Mouse (Mus musculus) intestine, embryonic 14.5 days (tissue): ENCODE measurements around the gene Dnajc21. TPM values are rescaled to one million over a fixed set of nuclear protein-coding genes. Genes with fewer than 3 reads are reported as not detected.

ENCODE experiments used
- ATAC-seq: fragments of 200-750 bp; cut with Nextera tagmentation; replicated peaks from 2 replicates; pipeline ENCODE4 v1.8.0; 2017; ENCODE audit warnings: low read depth, moderate number of reproducible peaks, moderate TSS enrichment, moderate library complexity; ENCODE audit not compliant: low FRiP score, low TSS enrichment
- DNase-seq: peaks from one replicate; pipeline ENCODE4 v3.0.0-alpha.2; 2018; ENCODE audit warnings: low spot score
- H3K27ac ChIP-seq: fragments of 300-500 bp; sonication (generic); 2 replicates; pipeline ENCODE4 v1.5.1; 2014; ENCODE audit warnings: low read depth, mild to moderate bottlenecking, control low read depth
- H3K27me3 ChIP-seq: fragments of 300-500 bp; sonication (generic); replicated peaks from 2 replicates; pipeline ENCODE4 v1.6.1; 2014; ENCODE audit warnings: low read length, control low read depth; ENCODE audit not compliant: control insufficient read depth, insufficient read depth
- H3K36me3 ChIP-seq: fragments of 300-500 bp; sonication (generic); 2 replicates; pipeline ENCODE4 v1.6.1; 2014; ENCODE audit warnings: low read length, control low read depth; ENCODE audit not compliant: control insufficient read depth, insufficient read depth
- H3K4me1 ChIP-seq: fragments of 300-500 bp; sonication (generic); replicated peaks from 2 replicates; pipeline ENCODE4 v1.6.1; 2014; ENCODE audit warnings: low read length, control low read depth, mixed read lengths; ENCODE audit not compliant: control insufficient read depth, insufficient read depth
- H3K4me2 ChIP-seq: fragments of 300-500 bp; sonication (generic); 2 replicates; pipeline ENCODE4 v1.6.1; 2014; ENCODE audit warnings: low read length
- H3K4me3 ChIP-seq: fragments of 300-500 bp; sonication (generic); 2 replicates; pipeline ENCODE4 v1.5.1; 2014; ENCODE audit warnings: low read depth, low read length, control low read depth, mixed read lengths
- H3K9ac ChIP-seq: fragments of 300-500 bp; sonication (generic); 2 replicates; pipeline ENCODE4 v1.6.1; 2014; ENCODE audit warnings: mild to moderate bottlenecking, low read length
- H3K9me3 ChIP-seq: fragments of 300-500 bp; sonication (generic); 2 replicates; pipeline ENCODE4 v1.6.1; 2016; ENCODE audit warnings: low read length, control low read depth; ENCODE audit not compliant: control insufficient read depth
- WGBS: fragments of 180-500 bp; shearing (Covaris S2); extraction: QIAGEN DNeasy Blood & Tissue Kit; methylation state at CpG from one replicate; pipeline ENCODE4 v1.1.7; 2014; 5-methylcytosine and 5-hydroxymethylcytosine counted together
- polyA plus RNA-seq: library from polyadenylated mRNA; unstranded; fragments of >200 nt; fragmentation: Nextera tagmentation; extraction: Ambion mirVana; gene quantifications from 2 replicates; pipeline ENCODE4 v1.2.1, GENCODE M21; 2014

Gene Dnajc21
- polyA plus RNA-seq, 1 experiment from 2014 or later, result 11.7 TPM

- H3K9ac ChIP-seq, result no peak overlapping the region
- no peaks in the 10 kb centered on the region for H3K4me1 ChIP-seq
- no peak overlapping the region for H3K4me3 ChIP-seq
- 90% methylated on average over 5 of the region's 5 CpGs for WGBS
- no peak overlapping the region for H3K4me2 ChIP-seq
- no peaks in the 10 kb centered on the region for H3K9me3 ChIP-seq
- DNase-seq (no peak), ATAC-seq (no peak)
- peaks cover 34% of the 10 kb centered on the region for H3K36me3 ChIP-seq
- H3K27ac ChIP-seq, result no peak overlapping the region
- no peaks in the 10 kb centered on the region for H3K27me3 ChIP-seq
Observed at GRCm38 (mm10) chr15:10463555-10463954, 6.8 kb downstream of the Dnajc21 start.

GRCm38 (mm10) chr15:10460986-10461385 is 9.3 kb downstream of the Dnajc21 start:
- Histone ChIP-seq H3K4me2 (no peak overlapping the region), H3K36me3 (peaks cover 48% of the 10 kb centered on the region), H3K9me3 (no peaks in the 10 kb centered on the region), H3K27me3 (no peaks in the 10 kb centered on the region), H3K4me1 (no peaks in the 10 kb centered on the region), H3K27ac (no peak overlapping the region), H3K4me3 (no peak overlapping the region), H3K9ac (no peak overlapping the region)
- DNase-seq (no peak), ATAC-seq (no peak)
- 84% methylated on average over 12 of the region's 12 CpGs for WGBS

DNA sequence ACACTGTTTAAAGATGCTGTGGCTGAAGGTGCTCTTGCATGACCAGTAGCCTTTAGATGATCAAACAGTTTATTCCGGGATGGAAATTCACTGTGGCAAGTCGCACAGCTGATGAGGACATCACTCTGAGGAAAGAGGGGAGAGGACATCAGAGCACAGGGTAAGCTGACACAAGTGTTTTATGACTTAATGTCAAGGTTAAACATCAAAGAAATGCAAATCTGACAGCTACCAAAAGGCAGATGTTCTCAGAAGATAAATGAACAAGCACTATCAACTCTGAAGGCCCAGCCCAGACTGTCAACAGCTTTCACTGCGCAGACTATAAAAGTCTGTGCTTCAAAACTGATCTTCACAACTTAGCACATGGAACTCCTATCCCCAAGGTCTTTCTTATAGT is 23.2 kb downstream of the Dnajc21 start:
- ATAC-seq, result no peak
- no peak overlapping the region for H3K4me3 ChIP-seq
- H3K4me1 ChIP-seq, result no peaks in the 10 kb centered on the region
- H3K27ac ChIP-seq, result no peak overlapping the region
- H3K4me2 ChIP-seq, result no peak overlapping the region
- no peaks in the 10 kb centered on the region for H3K27me3 ChIP-seq
- no peak for DNase-seq
- H3K36me3 ChIP-seq, result peaks cover 61% of the 10 kb centered on the region
- H3K9me3 ChIP-seq, result no peaks in the 10 kb centered on the region
- 84% methylated on average over 3 of the region's 3 CpGs for WGBS
- no peak overlapping the region for H3K9ac ChIP-seq

- Histone ChIP-seq H3K4me2 (no peak overlapping the region), H3K9ac (no peak overlapping the region), H3K27ac (no peak overlapping the region), H3K36me3 (peaks cover 29% of the 10 kb centered on the region), H3K4me1 (no peaks in the 10 kb centered on the region), H3K27me3 (no peaks in the 10 kb centered on the region), H3K9me3 (no peaks in the 10 kb centered on the region), H3K4me3 (no peak overlapping the region)
- DNase-seq, result no peak
- ATAC-seq, result no peak
- 91% methylated on average over 1 of the region's 1 CpGs for WGBS
Observed at GRCm38 (mm10) chr15:10442275-10442674, 28.0 kb downstream of the Dnajc21 start.

- Histone ChIP-seq H3K9me3 (no peaks in the 10 kb centered on the region), H3K4me3 (no peak overlapping the region), H3K4me1 (no peaks in the 10 kb centered on the region), H3K27me3 (no peaks in the 10 kb centered on the region), H3K4me2 (no peak overlapping the region), H3K9ac (no peak overlapping the region), H3K36me3 (peaks cover 24% of the 10 kb centered on the region; the same call in 1 of the 2 replicates), H3K27ac (no peak overlapping the region)
- no peak for ATAC-seq
- 85% methylated on average over 9 of the region's 9 CpGs for WGBS
- no peak for DNase-seq
Observed at GRCm38 (mm10) chr15:10441493-10441892, 28.8 kb downstream of the Dnajc21 start.

DNA sequence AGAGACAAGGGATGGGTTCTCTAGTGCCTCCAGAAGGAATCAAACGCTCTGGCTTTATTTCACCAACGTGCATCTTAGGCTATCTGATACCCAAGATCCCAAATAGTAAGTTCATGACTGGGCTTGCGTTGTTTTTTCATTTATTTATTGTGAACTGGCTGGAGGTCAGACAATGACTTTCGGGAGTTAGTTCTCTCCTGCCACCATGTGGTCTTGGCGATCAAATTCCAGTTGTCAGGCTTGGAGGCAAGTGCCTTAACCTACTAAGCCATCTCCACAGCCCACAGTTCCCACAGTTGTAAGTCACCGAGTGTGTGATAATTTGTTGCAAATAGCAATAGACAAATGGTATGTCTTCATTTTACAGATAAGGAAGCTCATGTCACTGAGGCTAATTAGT is 30.4 kb downstream of the Dnajc21 start:
- 81% methylated on average over 6 of the region's 6 CpGs for whole genome bisulfite sequencing
- ATAC-seq (no peak), DNase-seq (no peak)
- Histone ChIP-seq H3K9me3 (no peaks in the 10 kb centered on the region), H3K27me3 (no peaks in the 10 kb centered on the region), H3K4me1 (no peaks in the 10 kb centered on the region), H3K4me2 (no peak overlapping the region), H3K4me3 (no peak overlapping the region), H3K9ac (no peak overlapping the region), H3K36me3 (0 out of 2 replicates have a peak, but pooled peaks cover 14% of the 10 kb centered on the region), H3K27ac (no peak overlapping the region)

DNA sequence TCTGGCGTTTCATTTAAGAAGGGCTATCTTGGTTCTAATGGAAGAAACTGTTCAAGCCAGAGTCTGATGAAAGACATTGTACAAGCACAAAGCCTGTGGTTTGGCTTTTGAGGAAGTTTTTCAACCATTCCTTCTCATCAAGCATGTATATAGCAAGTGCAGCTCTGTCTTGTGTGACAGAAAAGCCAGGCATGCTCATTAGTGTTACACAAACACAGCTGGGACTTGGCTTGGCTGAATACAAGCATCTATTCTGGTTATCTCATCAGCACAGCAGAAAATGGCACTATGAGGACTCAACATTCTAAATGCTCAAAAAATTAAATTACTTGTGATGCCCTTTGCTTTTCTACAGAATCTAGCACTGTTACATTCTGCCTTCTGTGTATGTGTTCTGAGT is 33.4 kb downstream of the Dnajc21 start:
- Histone ChIP-seq H3K4me3 (no peak overlapping the region), H3K9me3 (no peaks in the 10 kb centered on the region), H3K27ac (no peak overlapping the region), H3K4me1 (no peaks in the 10 kb centered on the region), H3K4me2 (no peak overlapping the region), H3K36me3 (0 out of 2 replicates have a peak, but pooled peaks cover 6% of the 10 kb centered on the region), H3K27me3 (no peaks in the 10 kb centered on the region), H3K9ac (no peak overlapping the region)
- no peak for ATAC-seq
- no peak for DNase-seq
- WGBS, result 86% methylated on average over 1 of the region's 1 CpGs

- Histone ChIP-seq H3K9ac (no peak overlapping the region), H3K36me3 (no peaks in the 10 kb centered on the region), H3K4me3 (no peak overlapping the region), H3K4me2 (no peak overlapping the region), H3K27ac (no peak overlapping the region), H3K4me1 (no peaks in the 10 kb centered on the region), H3K27me3 (no peaks in the 10 kb centered on the region), H3K9me3 (no peaks in the 10 kb centered on the region)
- WGBS, result 89% methylated on average over 13 of the region's 13 CpGs
- ATAC-seq (no peak), DNase-seq (no peak)
Observed at GRCm38 (mm10) chr15:10426545-10427266, 43.6 kb downstream of the Dnajc21 start.

DNA sequence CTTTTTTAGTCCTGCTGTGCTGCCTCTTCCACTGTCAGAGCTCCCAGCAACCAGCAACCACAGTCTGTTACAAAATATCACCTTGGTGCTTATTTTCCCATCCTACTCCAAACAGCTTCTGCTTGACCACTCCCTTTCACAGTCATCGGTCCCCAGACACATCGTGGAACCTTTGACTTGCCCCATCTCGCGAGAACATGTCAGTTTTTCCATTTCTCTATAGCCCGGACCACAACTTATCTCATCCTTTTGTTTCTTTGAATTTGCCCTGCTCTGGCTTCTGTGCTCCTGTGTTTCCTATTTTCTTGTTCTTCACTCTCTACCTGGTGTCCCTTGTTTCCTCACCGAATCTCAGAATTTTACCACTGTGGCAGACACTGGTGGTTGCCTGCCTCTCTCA is 44.2 kb downstream of the Dnajc21 start:
- Histone ChIP-seq H3K4me2 (no peak overlapping the region), H3K9ac (no peak overlapping the region), H3K27ac (no peak overlapping the region), H3K4me3 (no peak overlapping the region), H3K4me1 (no peaks in the 10 kb centered on the region), H3K36me3 (no peaks in the 10 kb centered on the region), H3K27me3 (no peaks in the 10 kb centered on the region), H3K9me3 (no peaks in the 10 kb centered on the region)
- WGBS, result 90% methylated on average over 6 of the region's 6 CpGs
- DNase-seq (no peak), ATAC-seq (no peak)
